Mouse (Mus musculus) gastrocnemius, adult 2 months (tissue): ENCODE measurements around the gene 1810049J17Rik. TPM values are rescaled to one million over a fixed set of nuclear protein-coding genes. Genes with fewer than 3 reads are reported as not detected.

Experiments
- DNase-seq: peaks from one replicate; pipeline ENCODE4 v3.0.0; 2022
- H3K27ac ChIP-seq: fragments of 200-600 bp; 2 replicates; pipeline ENCODE4 v1.8.1; 2022; ENCODE audit warnings: mild to moderate bottlenecking
- H3K4me3 ChIP-seq: fragments of 200-600 bp; 2 replicates; pipeline ENCODE4 v1.8.1; 2022; ENCODE audit warnings: mild to moderate bottlenecking, moderate library complexity
- CTCF ChIP-seq: fragments of 200-600 bp; IDR thresholded peaks from 2 replicates; pipeline ENCODE4 v1.8.1; 2022; ENCODE audit warnings: antibody characterized with exemption, mild to moderate bottlenecking, moderate library complexity
- intact Hi-C: fragments of 180-260 bp; cut with DNase I; formaldehyde crosslinking; loops from one replicate; pipeline ENCODE4 v1.15.1; 2025
- total RNA-seq, 2 experiments: library from RNA; stranded (reverse); gene quantifications; 2 replicates each; pipeline ENCODE4 v1.2.3; 2021

The 1810049J17Rik gene
- total RNA-seq, 2 experiments from 2014 or later: not detected

- intact Hi-C loops: no loop called here
- DNase-seq: no peak
- no peak overlapping the region for H3K4me3 ChIP-seq
- TF ChIP-seq CTCF: no peak
- H3K27ac ChIP-seq: no peak overlapping the region
Observed at GRCm38 (mm10) chr15:12337779-12338137, 16.1 kb upstream of the 1810049J17Rik start.

GRCm38 (mm10) chr15:12337030-12337778 lies 15.5 kb upstream of the 1810049J17Rik start:
- DNase-seq: no peak
- H3K27ac ChIP-seq: no peak overlapping the region

GRCm38 (mm10) chr15:12334381-12334780 lies 12.7 kb upstream of the 1810049J17Rik start:
- peak overlapping the region; percentile 78 for H3K27ac ChIP-seq

More at GRCm38 (mm10) chr15:12337030-12337778, 15.5 kb upstream of the 1810049J17Rik start:
- no peak overlapping the region for H3K4me3 ChIP-seq
- intact Hi-C loops: no loop called here
- no peak for TF ChIP-seq CTCF

GRCm38 (mm10) chr15:12331300-12331699 lies 9.6 kb upstream of the 1810049J17Rik start:
- intact Hi-C loops: no loop called here
- Histone ChIP-seq H3K27ac (peak overlapping the region; percentile 44), H3K4me3 (no peak overlapping the region)
- DNase-seq: no peak
- no peak for TF ChIP-seq CTCF

More at GRCm38 (mm10) chr15:12334381-12334780, 12.7 kb upstream of the 1810049J17Rik start:
- no peak overlapping the region for H3K4me3 ChIP-seq
- intact Hi-C loops: no loop called here
- peak; percentile 49 for DNase-seq
- no peak for TF ChIP-seq CTCF

- intact Hi-C loops: no loop called here
- no peak for TF ChIP-seq CTCF
- H3K4me3 ChIP-seq: no peak overlapping the region
- peak overlapping the region; percentile 44; the same call in 1 of the 2 replicates for H3K27ac ChIP-seq
- DNase-seq: no peak
Observed at GRCm38 (mm10) chr15:12330892-12331291, 9.2 kb upstream of the 1810049J17Rik start.

GRCm38 (mm10) chr15:12330389-12330788 lies 8.7 kb upstream of the 1810049J17Rik start:
- no peak for TF ChIP-seq CTCF
- H3K27ac ChIP-seq: peak overlapping the region; percentile 57; the same call in 1 of the 2 replicates
- no peak for DNase-seq
- intact Hi-C loops: no loop called here
- H3K4me3 ChIP-seq: no peak overlapping the region

GRCm38 (mm10) chr15:12324326-12324725 lies 2.6 kb upstream of the 1810049J17Rik start:
- no peak for TF ChIP-seq CTCF
- H3K27ac ChIP-seq: peak overlapping the region; percentile 61
- intact Hi-C loops: loop anchor here (5.0 kb wide), 1 partner anchor 117 kb away; the partner anchor contains the start of gene Mtmr12
- peak overlapping the region; percentile 1 for H3K4me3 ChIP-seq
- peak; percentile 34 for DNase-seq

GRCm38 (mm10) chr15:12322676-12323402 lies 1.1 kb upstream of the 1810049J17Rik start:
- intact Hi-C loops: loop anchor here (5.0 kb wide), 1 partner anchor 116 kb away; the partner anchor contains the start of gene Mtmr12
- no peak for DNase-seq
- Histone ChIP-seq H3K27ac (peak overlapping the region; percentile 99), H3K4me3 (peak overlapping the region; percentile 100)
- TF ChIP-seq CTCF: no peak

- DNase-seq: peak; percentile 98
- Histone ChIP-seq H3K4me3 (peak within 1 kb of the TSS; percentile 100), H3K27ac (peak within 1 kb of the TSS; percentile 99)
- intact Hi-C loops: loop anchor here (5.0 kb wide), 1 partner anchor 114 kb away; the partner anchor contains the start of gene Mtmr12
- no peak for TF ChIP-seq CTCF
Observed at GRCm38 (mm10) chr15:12321091-12321787, 460 bp downstream of the 1810049J17Rik start, which contains the start of gene Golph3. Gene Golph3, plus strand, starts transcription at chr15:12321450.

- peak overlapping the region; percentile 100 for H3K4me3 ChIP-seq
- intact Hi-C loops: loop anchor here (5.0 kb wide), 1 partner anchor 113 kb away; the partner anchor contains the start of gene Mtmr12
Observed at GRCm38 (mm10) chr15:12320441-12321090, 1.1 kb downstream of the 1810049J17Rik start.

GRCm38 (mm10) chr15:12319889-12320288 lies 1.8 kb downstream of the 1810049J17Rik start:
- peak overlapping the region; percentile 100 for H3K4me3 ChIP-seq
- intact Hi-C loops: loop anchor here (5.0 kb wide), 1 partner anchor 113 kb away; the partner anchor contains the start of gene Mtmr12
- H3K27ac ChIP-seq: peak overlapping the region; percentile 99
- TF ChIP-seq CTCF: no peak
- no peak for DNase-seq

More at GRCm38 (mm10) chr15:12320441-12321090, 1.1 kb downstream of the 1810049J17Rik start:
- no peak for DNase-seq
- no peak for TF ChIP-seq CTCF
- H3K27ac ChIP-seq: peak overlapping the region; percentile 99

GRCm38 (mm10) chr15:12318451-12318850 lies 3.2 kb downstream of the 1810049J17Rik start:
- intact Hi-C loops: no loop called here
- DNase-seq: peak; percentile 22
- H3K27ac ChIP-seq: no peak overlapping the region

More at GRCm38 (mm10) chr15:12318451-12318850, 3.2 kb downstream of the 1810049J17Rik start:
- H3K4me3 ChIP-seq: no peak overlapping the region
- no peak for TF ChIP-seq CTCF
